In genomic region chr12:104440087-104440760, GRCm38 (mm10) we compare ENCODE assay signal across 8 mouse cellular contexts. TPM values are rescaled to one million over a fixed set of nuclear protein-coding genes. Genes with fewer than 3 reads are reported as not detected.
DNase-seq lines count a peak whose midpoint lies in the region; ATAC-seq and TF ChIP-seq lines count a peak whose summit lies in the region.

No protein-coding gene starts in this region.

- no peaks in the 10 kb centered on the region for H3K36me3 ChIP-seq in heart, embryonic 11.5 days (ENCODE audit: control insufficient read depth, insufficient read depth, low read length)
- no peaks in the 10 kb centered on the region for H3K36me3 ChIP-seq in kidney, embryonic 15.5 days
- H3K36me3 ChIP-seq in limb, embryonic 13.5 days: no peaks in the 10 kb centered on the region
- no peaks in the 10 kb centered on the region for H3K36me3 ChIP-seq in neural tube, embryonic 12.5 days

- no peak overlapping the region for H3K27ac ChIP-seq in heart, embryonic 11.5 days (ENCODE audit: low read depth, low read length)
- H3K27ac ChIP-seq in kidney, embryonic 15.5 days: no peak overlapping the region
- H3K27ac ChIP-seq in limb, embryonic 13.5 days: 0 out of 2 replicates have a peak overlapping the region, but pooled peaks have one; percentile 33
- no peak overlapping the region for H3K27ac ChIP-seq in neural tube, embryonic 12.5 days

- 7% methylated on average over 22 of the region's 22 CpGs for WGBS in heart, embryonic 11.5 days (ENCODE audit: insufficient replicate concordance)
- WGBS in kidney, embryonic 15.5 days: 11% methylated on average over 22 of the region's 22 CpGs
- WGBS in limb, embryonic 13.5 days: 9% methylated on average over 22 of the region's 22 CpGs
- 11% methylated on average over 22 of the region's 22 CpGs for WGBS in neural tube, embryonic 12.5 days

- peak overlapping the region; percentile 52 for H3K9ac ChIP-seq in heart, embryonic 11.5 days (ENCODE audit: low read depth, low read length)
- no peak overlapping the region for H3K9ac ChIP-seq in kidney, embryonic 15.5 days
- peak overlapping the region; percentile 55; the same call in 1 of the 2 replicates for H3K9ac ChIP-seq in limb, embryonic 13.5 days
- no peak overlapping the region for H3K9ac ChIP-seq in neural tube, embryonic 12.5 days

- peak overlapping the region; percentile 32 for H3K4me2 ChIP-seq in heart, embryonic 11.5 days
- H3K4me2 ChIP-seq in kidney, embryonic 15.5 days: no peak overlapping the region
- H3K4me2 ChIP-seq in limb, embryonic 13.5 days (replicated peaks): peak overlapping the region; percentile 31
- no peak overlapping the region for H3K4me2 ChIP-seq in neural tube, embryonic 12.5 days (replicated peaks)

- peaks cover 8% of the 10 kb centered on the region; the same call in 1 of the 2 replicates for H3K27me3 ChIP-seq in heart, embryonic 11.5 days (ENCODE audit: control insufficient read depth, insufficient read depth, low read length)
- H3K27me3 ChIP-seq in kidney, embryonic 15.5 days: peaks cover 15% of the 10 kb centered on the region; the same call in 1 of the 2 replicates
- H3K27me3 ChIP-seq in limb, embryonic 13.5 days: peaks cover 39% of the 10 kb centered on the region
- H3K27me3 ChIP-seq in neural tube, embryonic 12.5 days (replicated peaks): 0 out of 2 replicates have a peak, but pooled peaks cover 3% of the 10 kb centered on the region

- H3K4me3 ChIP-seq in heart, embryonic 11.5 days (ENCODE audit: low read depth, low read length): no peak overlapping the region
- no peak overlapping the region for H3K4me3 ChIP-seq in kidney, embryonic 15.5 days (replicated peaks)
- no peak overlapping the region for H3K4me3 ChIP-seq in limb, embryonic 13.5 days
- H3K4me3 ChIP-seq in neural tube, embryonic 12.5 days: no peak overlapping the region

- TF ChIP-seq CTCF in brain, embryonic 14.5 days (IDR thresholded peaks at IDR 0.05; ENCODE audit: borderline replicate concordance, extremely low read depth, insufficient read depth, insufficient read length): peak; percentile 98

- ATAC-seq in erythroblast, adult 5-6 weeks (replicated peaks; ENCODE audit: low FRiP score, poor library complexity, severe bottlenecking): peak; percentile 58; the same call in 1 of the 2 replicates
- no peak; the same call in 1 of the 2 replicates for ATAC-seq in heart, embryonic 11.5 days (replicated peaks; ENCODE audit: insufficient number of reproducible peaks, low FRiP score, low TSS enrichment)
- peak; percentile 66; the same call in 1 of the 2 replicates for ATAC-seq in kidney, embryonic 15.5 days (replicated peaks; ENCODE audit: low FRiP score)
- ATAC-seq in limb, embryonic 13.5 days (ENCODE audit: low FRiP score, low read depth): peak; percentile 76
- peak; percentile 71 for ATAC-seq in neural tube, embryonic 12.5 days (ENCODE audit: low FRiP score, low read depth)

- peak; percentile 58 to 63 for DNase-seq in B cell, adult 2 months
- peak; percentile 83 for DNase-seq in brain, embryonic 14.5 days (ENCODE audit: low read depth)
- DNase-seq in testis, postnatal 14 days (ENCODE audit: low spot score): peak; percentile 73

- no peaks in the 10 kb centered on the region for H3K9me3 ChIP-seq in heart, embryonic 11.5 days (replicated peaks; ENCODE audit: control insufficient read depth, low read length)
- H3K9me3 ChIP-seq in kidney, embryonic 15.5 days (replicated peaks): no peaks in the 10 kb centered on the region
- H3K9me3 ChIP-seq in limb, embryonic 13.5 days: no peaks in the 10 kb centered on the region
- H3K9me3 ChIP-seq in neural tube, embryonic 12.5 days: no peaks in the 10 kb centered on the region

- no peak for TF ChIP-seq POLR2A in brain, embryonic 14.5 days (IDR thresholded peaks at IDR 0.05; ENCODE audit: borderline replicate concordance, extremely low read depth, insufficient read depth, insufficient read length, poor library complexity, severe bottlenecking)

- H3K4me1 ChIP-seq in heart, embryonic 11.5 days (ENCODE audit: control insufficient read depth, insufficient read depth, low read length): no peaks in the 10 kb centered on the region
- peaks cover 5% of the 10 kb centered on the region; the same call in 1 of the 2 replicates for H3K4me1 ChIP-seq in kidney, embryonic 15.5 days
- H3K4me1 ChIP-seq in limb, embryonic 13.5 days: peaks cover 5% of the 10 kb centered on the region
- H3K4me1 ChIP-seq in neural tube, embryonic 12.5 days: peaks cover 5% of the 10 kb centered on the region; the same call in 1 of the 2 replicates

RNA-seq across cellular contexts. Expression of gene Gsc, which starts 32.9 kb away (rescaled TPM):
- 0.56 and 1.0 TPM in 2 replicates for polyA plus RNA-seq in brain, embryonic 14.5 days (2012; rRNA removed)
- total RNA-seq in erythroblast, adult 5-6 weeks (2015; ENCODE audit: low replicate concordance): not detected in 2 replicates
- total RNA-seq in erythroblast, adult 5-6 weeks (2017; ENCODE audit: low replicate concordance): not detected in 2 replicates
- polyA plus RNA-seq in heart, embryonic 11.5 days (2014; fragmentation: Nextera tagmentation; extraction: Ambion mirVana): 1.5 and 2.1 TPM in 2 replicates
- polyA plus RNA-seq in kidney, embryonic 15.5 days (2015; fragmentation: Nextera tagmentation; extraction: Ambion mirVana): 0.17 TPM in 1 of 2 replicates, not detected in the other
- 15.7 and 17.7 TPM in 2 replicates for polyA plus RNA-seq in limb, embryonic 13.5 days (2015; fragmentation: Nextera tagmentation; extraction: Ambion mirVana)
- 0.20 and 0.32 TPM in 2 replicates for polyA plus RNA-seq in neural tube, embryonic 12.5 days (2016; fragmentation: Nextera tagmentation; extraction: Ambion mirVana)

RNA-seq across cellular contexts. Expression of gene Serpina3n, which starts 33.7 kb away (rescaled TPM):
- polyA plus RNA-seq in brain, embryonic 14.5 days (2012; rRNA removed): 0.37 and 0.72 TPM in 2 replicates
- total RNA-seq in erythroblast, adult 5-6 weeks (2015; ENCODE audit: low replicate concordance): not detected in 2 replicates
- total RNA-seq in erythroblast, adult 5-6 weeks (2017; ENCODE audit: low replicate concordance): 0.28 TPM in 1 of 2 replicates, not detected in the other
- polyA plus RNA-seq in heart, embryonic 11.5 days (2014; fragmentation: Nextera tagmentation; extraction: Ambion mirVana): 0.24 TPM in 1 of 2 replicates, not detected in the other
- polyA plus RNA-seq in kidney, embryonic 15.5 days (2015; fragmentation: Nextera tagmentation; extraction: Ambion mirVana): 0.08 TPM in 1 of 2 replicates, not detected in the other
- polyA plus RNA-seq in limb, embryonic 13.5 days (2015; fragmentation: Nextera tagmentation; extraction: Ambion mirVana): 0.19 and 0.36 TPM in 2 replicates
- 0.09 and 0.15 TPM in 2 replicates for polyA plus RNA-seq in neural tube, embryonic 12.5 days (2016; fragmentation: Nextera tagmentation; extraction: Ambion mirVana)

Comparison
In these comparisons a context has a peak if more than half of its experiments do, and no peak if none do; other contexts are left out.
1. H3K4me2 ChIP-seq: peak in heart, embryonic 11.5 days (single experiment) and limb, embryonic 13.5 days (single experiment); none in kidney, embryonic 15.5 days (single experiment) and neural tube, embryonic 12.5 days (single experiment).
2. H3K9ac ChIP-seq: peak in heart, embryonic 11.5 days (single experiment) and limb, embryonic 13.5 days (single experiment); none in kidney, embryonic 15.5 days (single experiment) and neural tube, embryonic 12.5 days (single experiment).
3. Peak in every context shown above with its lines, with median percentiles within 50 percentile points of each other: DNase-seq.